Mouse (Mus musculus): ENCODE data around the gene Zfp799. TPM values are rescaled to one million over a fixed set of nuclear protein-coding genes. Genes with fewer than 3 reads are reported as not detected.

Gene Zfp799
- polyA plus RNA-seq, 1 experiment from 2014 or later = 9.4 TPM

- Histone ChIP-seq H3K36me3 (ENCODE audit: insufficient read depth, low read length) (no peaks in the 10 kb centered on the region), H3K4me1 (replicated peaks; ENCODE audit: insufficient read depth, low read length) (no peaks in the 10 kb centered on the region), H3K4me3 (replicated peaks; ENCODE audit: low read depth, low read length) (no peak overlapping the region), H3K27ac (no peak overlapping the region), H3K9ac (ENCODE audit: low read depth, low read length) (no peak overlapping the region), H3K27me3 (ENCODE audit: insufficient read depth, low read length) (no peaks in the 10 kb centered on the region), H3K9me3 (replicated peaks; ENCODE audit: low read length) (no peaks in the 10 kb centered on the region), H3K4me2 (ENCODE audit: low read length) (no peak overlapping the region)
- no peak for TF ChIP-seq CTCF (IDR thresholded peaks at IDR 0.05; ENCODE audit: low read depth)
- DNase-seq (ENCODE audit: low spot score) = peak; percentile 43
- no peak for ATAC-seq (replicated peaks; ENCODE audit: low FRiP score, low read depth)
- 47% methylated on average over 7 of the region's 7 CpGs for WGBS
Measured at GRCm38 (mm10) chr17:32851581-32851980, 21.5 kb upstream of the Zfp799 start.

GRCm38 (mm10) chr17:32841388-32841787 is 11.3 kb upstream of the Zfp799 start:
- Histone ChIP-seq H3K4me1 (replicated peaks; ENCODE audit: insufficient read depth, low read length) (peaks cover 6% of the 10 kb centered on the region; the same call in 1 of the 2 replicates), H3K9me3 (replicated peaks; ENCODE audit: low read length) (no peaks in the 10 kb centered on the region), H3K36me3 (ENCODE audit: insufficient read depth, low read length) (no peaks in the 10 kb centered on the region), H3K9ac (ENCODE audit: low read depth, low read length) (no peak overlapping the region), H3K4me3 (replicated peaks; ENCODE audit: low read depth, low read length) (no peak overlapping the region), H3K27me3 (ENCODE audit: insufficient read depth, low read length) (no peaks in the 10 kb centered on the region), H3K4me2 (ENCODE audit: low read length) (no peak overlapping the region), H3K27ac (no peak overlapping the region)
- ATAC-seq (replicated peaks; ENCODE audit: low FRiP score, low read depth) = no peak
- WGBS = 93% methylated on average over 2 of the region's 2 CpGs
- no peak for DNase-seq (ENCODE audit: low spot score)
- TF ChIP-seq CTCF (IDR thresholded peaks at IDR 0.05; ENCODE audit: low read depth) = no peak

GRCm38 (mm10) chr17:32839083-32839802 is 9.2 kb upstream of the Zfp799 start:
- no peaks in the 10 kb centered on the region for H3K27me3 ChIP-seq (ENCODE audit: insufficient read depth, low read length)
- H3K27ac ChIP-seq = no peak overlapping the region
- no peak overlapping the region for H3K4me3 ChIP-seq (replicated peaks; ENCODE audit: low read depth, low read length)
- H3K36me3 ChIP-seq (ENCODE audit: insufficient read depth, low read length) = no peaks in the 10 kb centered on the region
- WGBS = 21% methylated on average over 15 of the region's 15 CpGs
- DNase-seq (ENCODE audit: low spot score) (peak; percentile 70), ATAC-seq (replicated peaks; ENCODE audit: low FRiP score, low read depth) (peak; percentile 61; the same call in 1 of the 2 replicates)
- no peaks in the 10 kb centered on the region for H3K9me3 ChIP-seq (replicated peaks; ENCODE audit: low read length)
- H3K9ac ChIP-seq (ENCODE audit: low read depth, low read length) = 0 out of 2 replicates have a peak overlapping the region, but pooled peaks have one; percentile 13
- peak overlapping the region; percentile 37 for H3K4me2 ChIP-seq (ENCODE audit: low read length)
- no peak for TF ChIP-seq CTCF (IDR thresholded peaks at IDR 0.05; ENCODE audit: low read depth)
- H3K4me1 ChIP-seq (replicated peaks; ENCODE audit: insufficient read depth, low read length) = peaks cover 6% of the 10 kb centered on the region; the same call in 1 of the 2 replicates

- H3K4me1 ChIP-seq (replicated peaks; ENCODE audit: insufficient read depth, low read length) = 0 out of 2 replicates have a peak, but pooled peaks cover 5% of the 10 kb centered on the region
- H3K9me3 ChIP-seq (replicated peaks; ENCODE audit: low read length) = no peaks in the 10 kb centered on the region
- peak overlapping the region; percentile 67 for H3K4me2 ChIP-seq (ENCODE audit: low read length)
- no peak overlapping the region for H3K9ac ChIP-seq (ENCODE audit: low read depth, low read length)
- H3K4me3 ChIP-seq (replicated peaks; ENCODE audit: low read depth, low read length) = peak overlapping the region; percentile 86
- WGBS = 33% methylated on average over 3 of the region's 3 CpGs
- DNase-seq (ENCODE audit: low spot score) (no peak), ATAC-seq (replicated peaks; ENCODE audit: low FRiP score, low read depth) (no peak)
- no peaks in the 10 kb centered on the region for H3K27me3 ChIP-seq (ENCODE audit: insufficient read depth, low read length)
- no peak overlapping the region for H3K27ac ChIP-seq
- no peak for TF ChIP-seq CTCF (IDR thresholded peaks at IDR 0.05; ENCODE audit: low read depth)
- 0 out of 2 replicates have a peak, but pooled peaks cover 3% of the 10 kb centered on the region for H3K36me3 ChIP-seq (ENCODE audit: insufficient read depth, low read length)
Measured at GRCm38 (mm10) chr17:32830418-32830782, 339 bp upstream of the Zfp799 start.

- DNase-seq (ENCODE audit: low spot score) (no peak), ATAC-seq (replicated peaks; ENCODE audit: low FRiP score, low read depth) (no peak)
- no peak for TF ChIP-seq CTCF (IDR thresholded peaks at IDR 0.05; ENCODE audit: low read depth)
- Histone ChIP-seq H3K4me2 (ENCODE audit: low read length) (no peak overlapping the region), H3K27me3 (ENCODE audit: insufficient read depth, low read length) (no peaks in the 10 kb centered on the region), H3K4me1 (replicated peaks; ENCODE audit: insufficient read depth, low read length) (no peaks in the 10 kb centered on the region), H3K36me3 (ENCODE audit: insufficient read depth, low read length) (peaks cover 28% of the 10 kb centered on the region; the same call in 1 of the 2 replicates), H3K27ac (no peak overlapping the region), H3K4me3 (replicated peaks; ENCODE audit: low read depth, low read length) (no peak overlapping the region), H3K9ac (ENCODE audit: low read depth, low read length) (no peak overlapping the region), H3K9me3 (replicated peaks; ENCODE audit: low read length) (no peaks in the 10 kb centered on the region)
- WGBS = 100% methylated on average over 1 of the region's 1 CpGs
Measured at GRCm38 (mm10) chr17:32816074-32816784, 13.8 kb downstream of the Zfp799 start.

- Histone ChIP-seq H3K27ac (peak overlapping the region; percentile 31; the same call in 1 of the 2 replicates), H3K4me3 (replicated peaks; ENCODE audit: low read depth, low read length) (no peak overlapping the region), H3K4me2 (ENCODE audit: low read length) (no peak overlapping the region), H3K27me3 (ENCODE audit: insufficient read depth, low read length) (no peaks in the 10 kb centered on the region), H3K36me3 (ENCODE audit: insufficient read depth, low read length) (peaks cover 10% of the 10 kb centered on the region; the same call in 1 of the 2 replicates), H3K9me3 (replicated peaks; ENCODE audit: low read length) (no peaks in the 10 kb centered on the region), H3K4me1 (replicated peaks; ENCODE audit: insufficient read depth, low read length) (no peaks in the 10 kb centered on the region), H3K9ac (ENCODE audit: low read depth, low read length) (no peak overlapping the region)
- 45% methylated on average over 7 of the region's 7 CpGs for WGBS
- no peak for TF ChIP-seq CTCF (IDR thresholded peaks at IDR 0.05; ENCODE audit: low read depth)
- peak; percentile 39 for DNase-seq (ENCODE audit: low spot score)
- ATAC-seq (replicated peaks; ENCODE audit: low FRiP score, low read depth) = peak; percentile 76
Measured at GRCm38 (mm10) chr17:32814136-32814535, 15.9 kb downstream of the Zfp799 start.

Data from kidney, postnatal 0 days (tissue).